Mouse (Mus musculus) duodenum, adult 2 months (tissue): ENCODE measurements around the gene Cstb. TPM values are rescaled to one million over a fixed set of nuclear protein-coding genes. Genes with fewer than 3 reads are reported as not detected.

ENCODE experiments used
- polyA plus RNA-seq: library from polyadenylated mRNA; depleted of rRNA; stranded (reverse); fragments of >200 nt; gene quantifications from 2 replicates; pipeline ENCODE4 v1.2.3, GENCODE M21; 2012; ENCODE audit warnings: low replicate concordance; rRNA removed

Cstb gene
- polyA plus RNA-seq = 13.2 and 41.2 TPM in 2 replicates

DNA sequence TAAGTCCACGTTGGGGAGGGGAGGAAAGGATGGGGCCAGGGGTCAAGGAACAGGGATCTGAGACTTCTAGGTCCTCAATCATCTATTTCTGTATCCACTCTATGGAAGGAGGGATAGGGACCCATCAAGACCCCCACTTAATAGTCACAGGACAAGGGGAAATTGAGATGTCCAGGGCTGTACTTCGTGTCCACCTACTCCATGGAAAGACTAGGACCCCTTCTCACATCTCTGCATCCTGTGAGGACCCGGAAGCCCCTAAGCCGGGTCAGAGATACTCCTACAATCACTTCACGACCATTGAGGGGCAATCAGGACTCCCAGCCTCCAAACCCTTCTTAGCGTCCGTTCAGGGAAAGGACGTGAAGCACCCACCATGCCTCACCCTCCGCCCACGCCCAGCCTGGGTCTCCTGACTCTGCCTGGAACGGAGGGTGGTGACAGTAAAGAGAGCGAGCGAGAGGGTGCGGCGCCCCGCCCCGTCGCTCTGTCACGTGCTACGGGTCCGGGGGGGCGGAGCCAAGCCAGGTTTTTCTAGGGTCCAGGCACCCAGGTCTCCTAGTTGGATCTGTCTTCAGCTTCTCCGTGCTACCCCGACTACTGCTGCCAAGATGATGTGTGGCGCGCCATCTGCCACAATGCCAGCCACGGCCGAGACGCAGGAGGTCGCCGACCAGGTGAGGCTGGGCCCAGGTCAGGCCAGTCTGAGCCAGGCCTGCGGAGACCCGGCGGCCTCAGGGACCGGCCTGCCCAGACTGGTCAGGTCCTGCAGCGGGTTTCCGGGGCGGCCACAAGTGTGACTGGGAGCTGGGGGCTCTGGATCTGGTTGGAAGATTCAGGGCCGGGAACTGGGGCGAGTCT, at the start of gene Cstb:
TSS of gene Cstb (plus strand) at position 489 of the 861 bp plus-strand sequence.

GRCm38 (mm10) chr10:78412319-78413151, 12.9 kb upstream of the Cstb start, which contains the start of gene Rrp1:
Rrp1 (minus strand) TSS chr10:78413043.

GRCm38 (mm10) chr10:78464792-78465207, 39.3 kb downstream of the Cstb start, which contains the start of gene Pdxk:
Pdxk (minus strand) TSS chr10:78464975.

Other genes starting within 250 kb of the Cstb start
- 3.4 and 4.6 TPM in 2 replicates for gene Pwp2, start 240.5 kb upstream of the Cstb start, polyA plus RNA-seq
- 55.8 and 57.1 TPM in 2 replicates for gene Trappc10, start 181.0 kb upstream of the Cstb start, polyA plus RNA-seq
- 95.9 and 231 TPM in 2 replicates for gene Agpat3, start 73.2 kb upstream of the Cstb start, polyA plus RNA-seq
- 21.7 and 32.2 TPM in 2 replicates for gene Rrp1, start 12.6 kb upstream of the Cstb start, polyA plus RNA-seq
- 37.4 and 44.8 TPM in 2 replicates for gene Pdxk, start 39.3 kb downstream of the Cstb start, polyA plus RNA-seq
- gene Olfr1358, start 91.8 kb downstream of the Cstb start, polyA plus RNA-seq = not detected in 2 replicates
- 85.4 and 218 TPM in 2 replicates for gene Ilvbl, start 148.7 kb downstream of the Cstb start, polyA plus RNA-seq
- 7.9 and 8.8 TPM in 2 replicates for gene Syde1, start 166.3 kb downstream of the Cstb start, polyA plus RNA-seq
- gene Olfr1357, start 192.4 kb downstream of the Cstb start, polyA plus RNA-seq = not detected in 2 replicates